Mouse (Mus musculus) left cerebral cortex, postnatal 36 days (tissue): ENCODE data around the gene Coa5. TPM values are rescaled to one million over a fixed set of nuclear protein-coding genes. Genes with fewer than 3 reads are reported as not detected.

Experiments
- DNase-seq, 2 experiments: peaks; one replicate each; pipeline ENCODE4 v3.0.0; 2021 to 2022; ENCODE audit warnings: low spot score in 2 of 2, mixed read lengths in 1 of 2
- intact Hi-C: fragments of 180-260 bp; cut with DNase I; formaldehyde crosslinking; loops from one replicate; pipeline ENCODE4 v1.15.1; 2025
- total RNA-seq, 2 experiments: library from RNA; stranded (reverse); gene quantifications; 2 replicates each; pipeline ENCODE4 v1.2.3; 2021

The Coa5 gene
- total RNA-seq, 2 experiments from 2014 or later: 61.5 to 63.4 TPM

- intact Hi-C loops: no loop called here
- no peak for DNase-seq
Observed at GRCm38 (mm10) chr1:37379536-37379935, 50.4 kb downstream of the Coa5 start.

- intact Hi-C loops: no loop called here
- DNase-seq: no peak
Observed at GRCm38 (mm10) chr1:37378095-37378494, 51.8 kb downstream of the Coa5 start.

GRCm38 (mm10) chr1:37376751-37377150 lies 53.2 kb downstream of the Coa5 start:
- no peak for DNase-seq
- intact Hi-C loops: no loop called here

- no peak for DNase-seq
- intact Hi-C loops: no loop called here
Observed at GRCm38 (mm10) chr1:37376177-37376576, 53.7 kb downstream of the Coa5 start.

- intact Hi-C loops: loop anchor here (5.0 kb wide), 1 partner anchor 62 kb away; no protein-coding TSS in a partner anchor
- DNase-seq: no peak
Observed at GRCm38 (mm10) chr1:37368768-37369385, 61.0 kb downstream of the Coa5 start.

- DNase-seq: peak; percentile 82 to 86
- intact Hi-C loops: loop anchor here (5.0 kb wide), 1 partner anchor 61 kb away; no protein-coding TSS in a partner anchor
Observed at GRCm38 (mm10) chr1:37368125-37368524, 61.8 kb downstream of the Coa5 start.

Other genes with a start within 250 kb of the Coa5 start
- under 1 TPM in 1 of 2 experiments, not detected in 1; 0.29 TPM for gene Cnga3, start 215.7 kb downstream of the Coa5 start, total RNA-seq
- gene Inpp4a, start 130.2 kb downstream of the Coa5 start, total RNA-seq: 100 to 1,000 TPM; 207 to 211 TPM
- gene Unc50, start within 50 bp of the Coa5 start, total RNA-seq: 10 to 100 TPM; 51.4 to 61.1 TPM
- 10 to 100 TPM; 28.6 to 32.2 TPM for gene Mgat4a, start 110.9 kb upstream of the Coa5 start, total RNA-seq